Mouse (Mus musculus): ENCODE measurements around the gene Slc34a1. TPM values are rescaled to one million over a fixed set of nuclear protein-coding genes. Genes with fewer than 3 reads are reported as not detected.

Slc34a1 gene
- polyA plus RNA-seq, 1 experiment, result 6.7 TPM

GRCm38 (mm10) chr13:55443799-55444285 is 45.9 kb downstream of the Slc34a1 start:
- Histone ChIP-seq H3K27ac (ENCODE audit: control insufficient read depth, insufficient read depth, low read depth, low read length, poor library complexity) (peak overlapping the region; percentile 99; the same call in 1 of the 2 replicates), H3K4me3 (replicated peaks; ENCODE audit: control insufficient read depth, low read depth, low read length) (peak overlapping the region; percentile 10), H3K4me1 (ENCODE audit: control insufficient read depth, insufficient read depth, low read length) (peaks cover 6% of the 10 kb centered on the region; the same call in 1 of the 2 replicates)
- TF ChIP-seq POLR2A (IDR thresholded peaks at IDR 0.05; ENCODE audit: borderline replicate concordance, control insufficient read depth, low read depth, low read length) (no peak), CTCF (IDR thresholded peaks at IDR 0.05; ENCODE audit: control insufficient read depth, insufficient read depth, low read length) (no peak)
- WGBS, result 19% methylated on average over 9 of the region's 9 CpGs

DNA sequence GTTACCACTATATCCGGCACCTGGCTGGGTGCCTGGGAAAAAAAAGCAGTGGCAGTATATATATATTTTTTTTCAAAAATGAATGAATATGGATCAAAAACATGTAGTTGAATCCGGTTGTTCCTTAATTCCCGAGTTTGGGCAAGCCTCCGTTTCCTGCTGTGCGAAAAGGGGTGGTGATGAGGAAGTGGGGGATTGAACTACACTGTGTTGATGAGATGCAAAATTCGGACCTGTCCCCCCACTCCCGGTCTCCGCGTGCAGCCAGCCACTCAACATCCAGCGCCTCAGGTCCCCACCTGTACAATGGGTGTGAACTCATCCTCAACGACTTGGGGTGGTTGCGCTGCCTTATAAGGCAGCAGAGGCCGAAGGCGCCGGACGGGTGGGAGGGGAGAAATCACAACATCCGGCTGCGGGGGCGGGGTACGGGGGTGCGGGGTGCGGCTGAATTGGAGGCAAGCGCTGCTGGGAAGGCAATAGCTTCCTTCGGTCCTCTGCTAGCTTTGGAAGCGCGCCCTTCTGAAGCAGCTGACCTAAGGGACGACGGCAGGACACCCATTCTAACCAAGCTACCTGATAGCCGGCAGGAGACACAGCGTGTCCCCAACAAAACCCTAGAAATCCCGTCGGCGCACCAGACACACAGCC is 46.4 kb downstream of the Slc34a1 start:
- TF ChIP-seq POLR2A (IDR thresholded peaks at IDR 0.05; ENCODE audit: borderline replicate concordance, control insufficient read depth, low read depth, low read length) (peak; percentile 73), CTCF (IDR thresholded peaks at IDR 0.05; ENCODE audit: control insufficient read depth, insufficient read depth, low read length) (no peak)

GRCm38 (mm10) chr13:55444937-55445315 is 46.9 kb downstream of the Slc34a1 start, which contains the start of gene Grk6:
TSS of gene Grk6 (plus strand) at chr13:55445072.
- H3K27ac ChIP-seq (ENCODE audit: control insufficient read depth, insufficient read depth, low read depth, low read length, poor library complexity), result peak within 1 kb of the TSS; percentile 99
- WGBS, result under 1% methylated on average over 35 of the region's 35 CpGs
- peak within 1 kb of the TSS; percentile 90 for H3K4me3 ChIP-seq (replicated peaks; ENCODE audit: control insufficient read depth, low read depth, low read length)
- peaks cover 13% of the 10 kb centered on the region; the same call in 1 of the 2 replicates for H3K4me1 ChIP-seq (ENCODE audit: control insufficient read depth, insufficient read depth, low read length)
- TF ChIP-seq CTCF (IDR thresholded peaks at IDR 0.05; ENCODE audit: control insufficient read depth, insufficient read depth, low read length), result no peak
- TF ChIP-seq POLR2A (IDR thresholded peaks at IDR 0.05; ENCODE audit: borderline replicate concordance, control insufficient read depth, low read depth, low read length), result no peak

More for the DNA sequence above, 46.4 kb downstream of the Slc34a1 start:
- under 1% methylated on average over 33 of the region's 33 CpGs for WGBS
- peak overlapping the region; percentile 99 for H3K27ac ChIP-seq (ENCODE audit: control insufficient read depth, insufficient read depth, low read depth, low read length, poor library complexity)
- H3K4me3 ChIP-seq (replicated peaks; ENCODE audit: control insufficient read depth, low read depth, low read length), result peak overlapping the region; percentile 77
- peaks cover 9% of the 10 kb centered on the region; the same call in 1 of the 2 replicates for H3K4me1 ChIP-seq (ENCODE audit: control insufficient read depth, insufficient read depth, low read length)

DNA sequence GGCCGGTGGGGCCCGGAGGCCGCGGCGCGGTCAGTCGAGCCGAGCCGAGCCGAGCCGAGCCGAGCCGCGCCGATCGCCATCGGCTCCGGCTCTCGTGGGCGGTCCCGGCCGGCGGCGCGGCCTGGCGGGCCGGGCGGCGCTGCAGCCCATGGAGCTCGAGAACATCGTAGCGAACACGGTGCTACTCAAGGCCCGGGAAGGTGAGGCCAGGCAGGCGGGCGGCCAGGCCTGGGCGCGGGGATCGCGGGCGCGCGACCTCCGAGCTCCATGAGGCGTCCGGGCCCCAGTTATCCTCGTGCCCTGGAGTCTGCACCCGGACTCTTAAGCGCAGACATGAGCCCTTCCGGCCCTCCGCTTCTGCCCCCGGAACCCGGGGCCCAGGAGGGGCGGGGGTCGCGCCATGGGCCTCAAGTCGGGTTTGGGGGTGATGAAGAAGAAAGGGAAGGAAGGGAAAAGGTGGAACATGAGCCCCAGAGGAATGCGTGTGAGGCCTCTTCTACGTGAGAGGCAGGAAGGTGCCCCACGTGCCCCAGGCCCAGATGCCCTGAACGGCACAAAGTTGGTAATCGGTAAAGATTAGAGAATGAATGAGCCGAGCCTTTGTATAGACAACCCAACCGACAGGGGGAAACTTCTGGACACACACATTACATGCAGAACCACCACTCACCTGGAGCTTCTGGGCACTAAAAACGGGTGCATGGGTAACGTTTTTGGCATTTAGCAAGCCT is 47.5 kb downstream of the Slc34a1 start:
- peak overlapping the region; percentile 90 for H3K4me3 ChIP-seq (replicated peaks; ENCODE audit: control insufficient read depth, low read depth, low read length)
- peaks cover 13% of the 10 kb centered on the region; the same call in 1 of the 2 replicates for H3K4me1 ChIP-seq (ENCODE audit: control insufficient read depth, insufficient read depth, low read length)
- TF ChIP-seq POLR2A (IDR thresholded peaks at IDR 0.05; ENCODE audit: borderline replicate concordance, control insufficient read depth, low read depth, low read length) (peak; percentile 57; the same call in 1 of the 2 replicates), CTCF (IDR thresholded peaks at IDR 0.05; ENCODE audit: control insufficient read depth, insufficient read depth, low read length) (no peak)
- 4% methylated on average over 65 of the region's 66 CpGs for WGBS
- peak overlapping the region; percentile 99 for H3K27ac ChIP-seq (ENCODE audit: control insufficient read depth, insufficient read depth, low read depth, low read length, poor library complexity)

DNA sequence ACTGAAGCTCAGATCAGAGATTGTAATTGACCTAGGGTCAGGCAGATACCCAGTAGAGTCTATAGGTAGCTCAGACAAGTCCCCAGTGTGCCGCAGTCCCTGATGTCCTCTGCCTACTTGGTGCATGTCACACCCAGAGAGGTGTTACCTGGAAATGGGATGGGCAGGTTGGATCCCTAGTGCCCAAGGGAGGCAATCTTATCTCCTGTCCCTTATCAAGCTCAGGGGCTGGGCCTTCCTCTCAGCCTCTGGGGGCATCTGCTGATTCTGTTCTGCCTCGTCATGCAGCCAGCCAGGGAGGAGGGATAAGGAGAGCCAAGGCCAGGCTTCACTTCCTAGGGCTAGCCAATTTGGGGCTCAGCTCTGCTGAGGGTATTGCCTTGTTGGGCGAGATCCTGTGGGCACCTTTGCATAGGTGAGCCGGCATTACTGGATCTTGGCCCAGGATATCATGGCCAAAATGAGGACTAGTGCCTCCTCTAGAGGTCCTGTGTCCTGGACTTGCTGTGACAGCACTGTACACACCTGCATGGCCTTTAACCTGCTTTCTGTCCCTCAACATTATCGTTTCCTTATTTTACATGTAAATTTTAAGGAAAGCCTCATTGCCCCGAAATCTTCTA is 48.6 kb downstream of the Slc34a1 start:
- WGBS, result 41% methylated on average over 6 of the region's 6 CpGs
- Histone ChIP-seq H3K4me1 (ENCODE audit: control insufficient read depth, insufficient read depth, low read length) (peaks cover 16% of the 10 kb centered on the region; the same call in 1 of the 2 replicates), H3K27ac (ENCODE audit: control insufficient read depth, insufficient read depth, low read depth, low read length, poor library complexity) (peak overlapping the region; percentile 99), H3K4me3 (replicated peaks; ENCODE audit: control insufficient read depth, low read depth, low read length) (peak overlapping the region; percentile 90)
- TF ChIP-seq POLR2A (IDR thresholded peaks at IDR 0.05; ENCODE audit: borderline replicate concordance, control insufficient read depth, low read depth, low read length) (no peak), CTCF (IDR thresholded peaks at IDR 0.05; ENCODE audit: control insufficient read depth, insufficient read depth, low read length) (no peak)

GRCm38 (mm10) chr13:55447543-55447943 is 49.6 kb downstream of the Slc34a1 start:
- 4% methylated on average over 3 of the region's 3 CpGs for WGBS
- TF ChIP-seq CTCF (IDR thresholded peaks at IDR 0.05; ENCODE audit: control insufficient read depth, insufficient read depth, low read length) (no peak), POLR2A (IDR thresholded peaks at IDR 0.05; ENCODE audit: borderline replicate concordance, control insufficient read depth, low read depth, low read length) (0 out of 2 replicates have a peak, but pooled peaks have one; percentile 22)
- Histone ChIP-seq H3K4me1 (ENCODE audit: control insufficient read depth, insufficient read depth, low read length) (peaks cover 16% of the 10 kb centered on the region; the same call in 1 of the 2 replicates), H3K4me3 (replicated peaks; ENCODE audit: control insufficient read depth, low read depth, low read length) (peak overlapping the region; percentile 56), H3K27ac (ENCODE audit: control insufficient read depth, insufficient read depth, low read depth, low read length, poor library complexity) (peak overlapping the region; percentile 99)

- peak overlapping the region; percentile 16 for H3K4me3 ChIP-seq (replicated peaks; ENCODE audit: control insufficient read depth, low read depth, low read length)
- peaks cover 16% of the 10 kb centered on the region; the same call in 1 of the 2 replicates for H3K4me1 ChIP-seq (ENCODE audit: control insufficient read depth, insufficient read depth, low read length)
- peak overlapping the region; percentile 65 for H3K27ac ChIP-seq (ENCODE audit: control insufficient read depth, insufficient read depth, low read depth, low read length, poor library complexity)
- WGBS, result 59% methylated on average over 5 of the region's 5 CpGs
- no peak for TF ChIP-seq CTCF (IDR thresholded peaks at IDR 0.05; ENCODE audit: control insufficient read depth, insufficient read depth, low read length)
Observed at GRCm38 (mm10) chr13:55448131-55448530, 50.1 kb downstream of the Slc34a1 start.

GRCm38 (mm10) chr13:55449205-55449604 is 51.2 kb downstream of the Slc34a1 start:
- peaks cover 14% of the 10 kb centered on the region; the same call in 1 of the 2 replicates for H3K4me1 ChIP-seq (ENCODE audit: control insufficient read depth, insufficient read depth, low read length)
- peak overlapping the region; percentile 79 for H3K27ac ChIP-seq (ENCODE audit: control insufficient read depth, insufficient read depth, low read depth, low read length, poor library complexity)
- WGBS, result 42% methylated on average over 9 of the region's 9 CpGs
- TF ChIP-seq POLR2A (IDR thresholded peaks at IDR 0.05; ENCODE audit: borderline replicate concordance, control insufficient read depth, low read depth, low read length) (no peak), CTCF (IDR thresholded peaks at IDR 0.05; ENCODE audit: control insufficient read depth, insufficient read depth, low read length) (no peak)
- peak overlapping the region; percentile 33 for H3K4me3 ChIP-seq (replicated peaks; ENCODE audit: control insufficient read depth, low read depth, low read length)

All from bone marrow, adult 2 months (tissue).